Mouse (Mus musculus) induced T-regulatory cell, adult 2 months (primary cell): ENCODE measurements around the gene Sept9.
A peak's percentile ranks its signal among the peaks of the same experiment; 100 is the strongest.

Experiments
- DNase-seq: peaks from one replicate; pipeline ENCODE4 v3.0.0-alpha.2; 2012; ENCODE audit warnings: low read depth

Sept9 gene

GRCm38 (mm10) chr11:117374288-117374687 is 174.8 kb downstream of the Sept9 start:
- no peak for DNase-seq

- no peak for DNase-seq
Observed at GRCm38 (mm10) chr11:117379774-117380173, 180.3 kb downstream of the Sept9 start.

GRCm38 (mm10) chr11:117384235-117384634 is 184.8 kb downstream of the Sept9 start:
- DNase-seq = no peak

GRCm38 (mm10) chr11:117384897-117385296 is 185.4 kb downstream of the Sept9 start:
- DNase-seq = peak; percentile 87

- DNase-seq = no peak
Observed at GRCm38 (mm10) chr11:117385331-117386103, 186.1 kb downstream of the Sept9 start.

GRCm38 (mm10) chr11:117387241-117387640 is 187.8 kb downstream of the Sept9 start:
- no peak for DNase-seq

- DNase-seq = peak; percentile 71
Observed at GRCm38 (mm10) chr11:117390001-117390402, 190.5 kb downstream of the Sept9 start.

GRCm38 (mm10) chr11:117390774-117391534 is 191.5 kb downstream of the Sept9 start:
- no peak for DNase-seq

- DNase-seq = peak; percentile 69
Observed at GRCm38 (mm10) chr11:117392251-117392650, 192.8 kb downstream of the Sept9 start.

- no peak for DNase-seq
Observed at GRCm38 (mm10) chr11:117393715-117394114, 194.3 kb downstream of the Sept9 start.

- peak; percentile 28 for DNase-seq
Observed at GRCm38 (mm10) chr11:117394230-117395137, 195.0 kb downstream of the Sept9 start.

- DNase-seq = peak; percentile 59
Observed at GRCm38 (mm10) chr11:117395228-117395627, 195.8 kb downstream of the Sept9 start.

GRCm38 (mm10) chr11:117396929-117397328 is 197.5 kb downstream of the Sept9 start:
- no peak for DNase-seq

- DNase-seq = peak; percentile 47
Observed at GRCm38 (mm10) chr11:117397755-117398154, 198.3 kb downstream of the Sept9 start.

GRCm38 (mm10) chr11:117398191-117398590 is 198.7 kb downstream of the Sept9 start:
- DNase-seq = no peak

GRCm38 (mm10) chr11:117401583-117402367 is 202.3 kb downstream of the Sept9 start:
- peak; percentile 44 for DNase-seq

- no peak for DNase-seq
Observed at GRCm38 (mm10) chr11:117402550-117402949, 203.1 kb downstream of the Sept9 start.

- no peak for DNase-seq
Observed at GRCm38 (mm10) chr11:117403073-117403472, 203.6 kb downstream of the Sept9 start.

GRCm38 (mm10) chr11:117403781-117404180 is 204.3 kb downstream of the Sept9 start:
- no peak for DNase-seq

GRCm38 (mm10) chr11:117406711-117407110 is 207.2 kb downstream of the Sept9 start:
- no peak for DNase-seq

- no peak for DNase-seq
Observed at GRCm38 (mm10) chr11:117407196-117407595, 207.7 kb downstream of the Sept9 start.
